Mouse (Mus musculus) layer of hippocampus, adult 8-10 months (tissue): ENCODE measurements around the gene Gm10277. TPM values are rescaled to one million over a fixed set of nuclear protein-coding genes. Genes with fewer than 3 reads are reported as not detected.
"Not testable (repeated sequence)": the region's sequence is repeated elsewhere in the genome, so short reads cannot be mapped to it uniquely, and the experiment has no call there.

Source experiments
- DNase-seq, 2 experiments: peaks; one replicate each; pipeline ENCODE4 v3.0.0; 2022; ENCODE audit warnings: low spot score in 2 of 2
- total RNA-seq, 4 experiments: library from RNA; stranded (reverse); gene quantifications; 2 replicates each; pipeline ENCODE4 v1.2.4; 2022

The Gm10277 gene
- total RNA-seq, 4 experiments from 2014 or later = not detected

DNA sequence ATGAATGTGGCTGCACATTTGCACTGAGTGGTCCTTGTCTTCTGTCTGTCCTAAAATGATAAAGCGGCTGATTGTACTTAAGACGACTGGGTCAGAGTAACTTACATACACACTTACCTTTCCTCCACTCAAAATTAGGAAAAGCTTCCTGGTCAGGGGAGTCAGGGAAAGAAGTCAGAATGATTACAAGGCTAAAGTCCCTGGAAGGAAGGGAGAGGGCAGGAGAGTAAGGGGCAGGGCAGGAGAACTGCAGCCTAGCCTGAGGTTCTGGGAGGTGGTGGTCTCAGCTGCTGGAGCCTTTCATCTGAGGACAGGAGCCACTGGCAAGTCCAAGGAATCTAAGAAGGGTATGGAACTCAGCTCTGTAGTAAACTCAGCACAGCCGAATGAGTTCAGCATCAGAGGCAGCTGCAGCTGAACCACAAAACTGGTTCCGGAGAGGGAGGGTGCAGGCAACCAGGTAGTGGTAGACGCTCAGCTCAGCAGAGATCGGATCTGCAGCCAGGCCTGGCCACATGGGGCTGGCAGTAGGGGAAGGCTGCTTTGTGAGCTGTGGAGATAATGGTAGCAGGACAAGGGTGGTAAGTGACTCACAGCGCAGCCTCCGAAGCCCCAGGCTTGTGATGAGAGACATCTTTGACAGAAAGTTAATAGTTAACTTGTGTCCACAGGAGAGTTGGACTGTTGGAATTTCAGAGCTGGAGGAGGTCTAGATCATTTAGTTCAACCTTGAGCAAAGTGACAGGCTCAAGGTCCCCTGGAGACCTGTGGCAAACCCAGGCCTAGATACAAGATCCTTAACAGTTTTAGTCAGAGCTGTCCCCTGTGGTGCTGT is 15.5 kb downstream of the Gm10277 start:
- no peak for DNase-seq

- no peak for DNase-seq
Measured at GRCm38 (mm10) chr11:77770346-77770745, 17.2 kb downstream of the Gm10277 start.

- no peak for DNase-seq
Measured at GRCm38 (mm10) chr11:77769496-77769895, 18.1 kb downstream of the Gm10277 start.

DNA sequence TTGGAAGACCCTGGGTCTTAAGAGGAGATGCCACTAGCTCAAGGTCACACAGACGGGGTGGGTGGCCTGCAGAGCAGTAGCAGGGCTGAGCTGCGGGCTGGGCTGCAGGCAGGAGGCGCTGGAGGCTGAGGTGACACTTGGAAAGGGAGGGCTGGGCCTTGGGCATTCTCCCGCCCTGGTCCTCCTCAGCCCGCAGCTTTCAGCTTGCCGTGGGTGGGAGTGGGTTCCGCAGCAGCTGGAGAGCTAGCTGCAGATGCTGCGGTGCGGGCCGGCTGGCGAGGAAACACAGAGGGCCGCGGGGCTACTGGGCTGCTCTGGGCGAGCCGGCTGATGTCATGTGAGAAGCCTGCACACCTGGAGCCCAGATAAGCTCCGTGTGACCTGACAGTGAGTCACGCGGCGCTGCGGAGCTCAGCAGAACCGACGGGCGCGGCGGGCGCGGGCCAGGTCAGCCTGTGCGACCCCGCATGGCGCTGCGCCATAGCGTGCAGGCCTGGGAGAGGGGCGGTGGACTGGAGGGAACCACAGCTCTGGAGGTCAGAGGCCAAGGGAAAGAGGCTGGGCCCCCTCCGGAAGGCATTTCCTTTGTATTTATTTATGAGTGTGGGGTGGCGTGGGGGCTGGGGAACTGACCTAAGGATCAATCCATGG is 21.1 kb downstream of the Gm10277 start:
- DNase-seq = peak; percentile 31 to 41

GRCm38 (mm10) chr11:77765459-77765777 is 22.1 kb downstream of the Gm10277 start:
- DNase-seq = no peak

- DNase-seq = peak; percentile 57 to 58
Measured at GRCm38 (mm10) chr11:77764694-77765458, 22.7 kb downstream of the Gm10277 start.

- peak; percentile 32 to 37 for DNase-seq
Measured at GRCm38 (mm10) chr11:77763673-77764340, 23.7 kb downstream of the Gm10277 start.

DNA sequence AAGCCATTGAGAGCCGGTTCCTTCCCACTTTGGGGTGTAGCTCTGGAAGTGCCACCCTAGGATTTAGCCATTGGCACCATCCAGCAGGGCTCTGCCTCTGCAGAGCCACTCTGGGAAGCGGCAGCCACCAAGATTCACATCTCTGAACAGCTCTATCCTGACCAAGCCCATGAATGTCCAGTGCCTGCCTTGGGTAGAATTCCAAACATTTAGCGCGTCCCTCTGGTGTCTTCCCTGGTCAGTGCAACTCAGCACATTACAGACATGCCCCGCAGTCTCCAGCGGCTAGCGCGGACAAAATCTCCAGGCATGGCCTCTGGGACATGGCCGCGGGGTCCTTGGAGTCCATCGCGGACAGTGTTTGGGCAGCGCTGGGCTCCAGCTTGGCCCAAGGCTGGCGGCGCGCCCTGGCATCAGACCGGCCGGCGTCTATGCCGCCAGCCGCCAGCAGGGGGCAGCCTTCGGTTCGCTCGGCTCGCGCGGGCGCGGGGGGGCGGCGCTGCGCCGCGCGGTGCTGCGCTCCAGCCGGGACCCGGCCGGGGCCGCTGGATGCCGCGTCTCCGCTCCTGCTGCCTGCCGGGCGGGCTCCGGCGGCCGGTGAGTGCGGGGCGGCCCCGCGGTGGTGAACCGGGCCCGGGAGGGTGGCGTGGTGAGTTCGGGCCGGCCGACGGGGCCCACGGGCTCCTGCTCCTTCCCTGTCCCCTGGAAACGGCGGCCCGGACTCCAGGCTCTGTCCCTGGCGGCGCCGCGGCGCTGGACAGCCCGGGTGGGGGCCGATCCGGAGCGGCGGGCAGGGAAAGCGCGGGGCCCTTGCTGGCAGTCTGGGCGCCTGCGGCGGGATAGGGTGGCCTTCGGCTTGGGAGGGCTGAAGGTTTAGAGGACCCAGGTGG is 24.5 kb downstream of the Gm10277 start, which contains the start of gene Myo18a:
TSS of gene Myo18a (plus strand) at position 464 of the 890 bp plus-strand sequence.
- DNase-seq = peak; percentile 29 to 75

- DNase-seq = no peak
Measured at GRCm38 (mm10) chr11:77760031-77760430, 27.5 kb downstream of the Gm10277 start.

DNA sequence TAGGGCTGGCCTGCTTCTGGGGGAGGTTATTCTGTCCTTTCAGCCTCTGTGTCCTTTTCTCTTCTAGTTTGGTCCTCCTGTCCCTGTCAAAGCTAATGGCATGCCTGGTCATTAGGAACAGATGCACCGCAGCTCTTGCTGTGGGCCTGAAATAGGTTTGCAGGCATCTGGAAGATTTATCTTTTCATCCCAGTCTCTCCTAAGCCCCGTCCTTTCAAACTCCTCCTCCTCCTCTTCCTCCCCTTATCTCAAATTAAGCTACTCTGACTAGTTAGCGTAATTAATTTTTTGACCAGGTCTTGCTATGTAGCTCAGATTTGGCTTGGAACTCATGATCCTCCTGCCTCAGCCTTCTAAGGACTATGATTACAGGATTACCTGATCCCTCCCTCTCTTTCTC is 34.1 kb downstream of the Gm10277 start:
- DNase-seq = no peak

DNA sequence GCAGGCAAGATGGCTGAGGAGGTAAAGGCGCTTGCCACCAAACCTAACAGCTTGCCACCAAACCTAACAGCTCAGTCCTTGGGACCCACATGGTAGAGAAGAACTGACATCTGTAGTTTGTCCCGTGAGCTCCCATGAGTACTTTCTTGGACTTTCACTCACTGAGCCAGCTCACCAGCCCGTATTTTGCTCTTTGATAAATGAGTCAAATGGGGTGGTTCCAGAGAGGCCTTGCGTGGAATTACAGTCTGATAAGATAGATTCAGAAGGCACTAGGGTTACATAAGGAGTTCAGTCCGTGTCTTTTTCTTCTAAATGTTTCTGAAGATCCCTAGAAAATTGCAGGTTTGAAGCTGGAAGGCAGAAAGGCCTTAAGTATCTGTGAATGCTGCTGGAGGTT is 35.0 kb downstream of the Gm10277 start:
- DNase-seq = no peak

GRCm38 (mm10) chr11:77748996-77749395 is 38.6 kb downstream of the Gm10277 start:
- no peak for DNase-seq

GRCm38 (mm10) chr11:77747103-77747502 is 40.4 kb downstream of the Gm10277 start:
- not testable (repeated sequence) for DNase-seq

GRCm38 (mm10) chr11:77746652-77747051 is 40.9 kb downstream of the Gm10277 start:
- DNase-seq = no peak

DNA sequence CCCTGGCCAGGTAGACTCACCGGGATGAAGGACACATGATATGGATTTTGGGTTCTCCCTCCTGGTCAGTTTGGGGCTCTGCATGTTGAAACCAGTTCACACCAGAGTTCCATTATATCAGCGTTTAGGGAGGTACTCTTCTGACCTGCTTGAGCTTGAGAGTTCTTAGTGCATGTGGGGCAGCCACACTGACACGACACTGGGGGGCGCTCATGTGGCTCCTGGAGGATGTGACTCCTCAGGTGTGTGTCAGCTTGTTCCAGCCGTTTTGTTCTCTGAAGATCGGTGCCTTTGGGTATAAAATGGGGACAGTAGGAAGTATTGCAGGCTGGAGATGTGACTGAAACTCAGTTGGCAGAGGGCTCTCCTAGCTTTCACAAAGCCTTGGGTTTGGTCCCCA is 43.6 kb downstream of the Gm10277 start:
- no peak for DNase-seq

GRCm38 (mm10) chr11:77738555-77738954 is 49.0 kb downstream of the Gm10277 start:
- DNase-seq = no peak

GRCm38 (mm10) chr11:77737289-77737688 is 50.3 kb downstream of the Gm10277 start:
- DNase-seq = peak; percentile 50 to 91
